Mouse (Mus musculus) megakaryocyte-erythroid progenitor cell, adult 5 weeks (primary cell): ENCODE results near the gene Ly86. TPM values are rescaled to one million over a fixed set of nuclear protein-coding genes. Genes with fewer than 3 reads are reported as not detected.

Experiments used
- polyA plus RNA-seq: library from polyadenylated mRNA; stranded (reverse); fragments of >175 nt; gene quantifications from 2 replicates; pipeline ENCODE4 v1.2.3, GENCODE M21; 2012

The Ly86 gene
- polyA plus RNA-seq: 5.8 and 9.7 TPM in 2 replicates

DNA sequence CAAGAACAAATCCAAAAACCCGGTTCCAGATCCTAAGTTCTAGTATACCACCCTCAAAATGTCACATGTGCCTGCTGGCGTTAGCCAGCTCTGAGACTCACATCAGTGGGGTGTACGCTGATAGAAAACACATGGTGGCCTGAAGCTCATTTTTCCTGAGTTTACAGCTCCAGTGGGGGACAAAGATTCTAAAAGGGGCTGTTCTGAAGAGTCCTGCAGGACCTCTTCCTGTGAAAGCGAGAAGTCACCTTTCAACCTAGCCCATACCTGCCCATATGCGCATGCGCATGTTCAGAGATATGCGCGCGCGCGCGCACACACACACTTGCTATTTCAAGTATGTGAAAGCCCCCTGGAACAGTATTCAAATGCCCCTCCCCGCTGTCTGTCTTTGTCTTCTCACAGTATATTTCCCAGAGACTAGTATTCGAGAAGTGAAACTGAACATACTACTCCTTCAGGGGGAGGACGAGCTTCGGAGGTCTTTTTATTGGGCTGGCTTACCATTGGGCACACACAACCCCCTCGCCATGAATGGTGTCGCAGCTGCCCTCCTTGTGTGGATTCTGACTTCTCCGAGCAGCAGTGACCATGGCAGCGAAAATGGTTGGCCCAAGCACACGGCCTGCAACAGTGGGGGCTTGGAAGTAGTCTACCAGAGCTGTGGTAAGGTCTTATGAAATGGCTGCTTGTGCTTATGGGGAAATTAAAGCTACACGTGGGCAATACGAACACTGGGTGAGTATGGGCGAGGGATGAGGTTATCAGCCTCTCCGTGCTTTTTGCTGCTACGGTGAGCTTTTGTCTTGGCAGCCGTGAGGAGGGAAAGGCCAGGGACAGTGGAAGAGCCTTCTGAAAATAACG lies at the start of gene Ly86:
Ly86 (plus strand) TSS at position 300 of the 864 bp plus-strand sequence.

